Mouse (Mus musculus): Measurements from ENCODE around the gene Gm20388.
A peak's percentile ranks its signal among the peaks of the same experiment; 100 is the strongest.

The Gm20388 gene

GRCm38 (mm10) chr8:121794151-121794550, 1883.5 kb downstream of the Gm20388 start:
- DNase-seq (ENCODE audit: low spot score), result no peak

- DNase-seq (ENCODE audit: low spot score), result no peak
Observed at GRCm38 (mm10) chr8:121795461-121795860, 1884.8 kb downstream of the Gm20388 start.

- no peak for DNase-seq (ENCODE audit: low spot score)
Observed at GRCm38 (mm10) chr8:121796406-121796805, 1885.8 kb downstream of the Gm20388 start.

GRCm38 (mm10) chr8:121798401-121798800, 1887.8 kb downstream of the Gm20388 start:
- DNase-seq (ENCODE audit: low spot score), result no peak

GRCm38 (mm10) chr8:121804829-121805228, 1894.2 kb downstream of the Gm20388 start:
- DNase-seq (ENCODE audit: low spot score), result no peak

- no peak for DNase-seq (ENCODE audit: low spot score)
Observed at GRCm38 (mm10) chr8:121806126-121806525, 1895.5 kb downstream of the Gm20388 start.

GRCm38 (mm10) chr8:121808032-121808431, 1897.4 kb downstream of the Gm20388 start:
- DNase-seq (ENCODE audit: low spot score), result no peak

- no peak for DNase-seq (ENCODE audit: low spot score)
Observed at GRCm38 (mm10) chr8:121809524-121810155, 1899.0 kb downstream of the Gm20388 start.

- DNase-seq (ENCODE audit: low spot score), result no peak
Observed at GRCm38 (mm10) chr8:121811502-121811901, 1900.9 kb downstream of the Gm20388 start.

GRCm38 (mm10) chr8:121811931-121812570, 1901.4 kb downstream of the Gm20388 start:
- DNase-seq (ENCODE audit: low spot score), result no peak

GRCm38 (mm10) chr8:121818226-121818625, 1907.6 kb downstream of the Gm20388 start:
- no peak for DNase-seq (ENCODE audit: low spot score)

GRCm38 (mm10) chr8:121820840-121821239, 1910.2 kb downstream of the Gm20388 start:
- no peak for DNase-seq (ENCODE audit: low spot score)

GRCm38 (mm10) chr8:121821320-121821719, 1910.7 kb downstream of the Gm20388 start:
- DNase-seq (ENCODE audit: low spot score), result no peak

GRCm38 (mm10) chr8:121821770-121822169, 1911.1 kb downstream of the Gm20388 start:
- DNase-seq (ENCODE audit: low spot score), result no peak

- no peak for DNase-seq (ENCODE audit: low spot score)
Observed at GRCm38 (mm10) chr8:121827726-121828125, 1917.1 kb downstream of the Gm20388 start.

GRCm38 (mm10) chr8:121828376-121829023, 1917.9 kb downstream of the Gm20388 start:
- no peak for DNase-seq (ENCODE audit: low spot score)

- peak; percentile 83 for DNase-seq (ENCODE audit: low spot score)
Observed at GRCm38 (mm10) chr8:121829048-121829776, 1918.6 kb downstream of the Gm20388 start, which contains the start of gene Klhdc4. Gene Klhdc4 (minus strand): TSS chr8:121829569.

GRCm38 (mm10) chr8:121829777-121830362, 1919.2 kb downstream of the Gm20388 start:
- DNase-seq (ENCODE audit: low spot score), result no peak

GRCm38 (mm10) chr8:121832061-121832460, 1921.4 kb downstream of the Gm20388 start:
- no peak for DNase-seq (ENCODE audit: low spot score)

- DNase-seq (ENCODE audit: low spot score), result peak; percentile 54
Observed at GRCm38 (mm10) chr8:121832503-121832902, 1921.9 kb downstream of the Gm20388 start.

GRCm38 (mm10) chr8:121841242-121841641, 1930.6 kb downstream of the Gm20388 start:
- DNase-seq (ENCODE audit: low spot score), result peak; percentile 44

Data from ovary, postnatal 14 days (tissue).